Mouse (Mus musculus) right cerebral cortex, adult 2 months (tissue): ENCODE results near the gene Shc1.

ENCODE experiments used
- DNase-seq, 2 experiments: peaks; one replicate each; pipeline ENCODE4 v3.0.0; 2021 to 2022; ENCODE audit warnings: low spot score in 2 of 2

Shc1 gene

DNA sequence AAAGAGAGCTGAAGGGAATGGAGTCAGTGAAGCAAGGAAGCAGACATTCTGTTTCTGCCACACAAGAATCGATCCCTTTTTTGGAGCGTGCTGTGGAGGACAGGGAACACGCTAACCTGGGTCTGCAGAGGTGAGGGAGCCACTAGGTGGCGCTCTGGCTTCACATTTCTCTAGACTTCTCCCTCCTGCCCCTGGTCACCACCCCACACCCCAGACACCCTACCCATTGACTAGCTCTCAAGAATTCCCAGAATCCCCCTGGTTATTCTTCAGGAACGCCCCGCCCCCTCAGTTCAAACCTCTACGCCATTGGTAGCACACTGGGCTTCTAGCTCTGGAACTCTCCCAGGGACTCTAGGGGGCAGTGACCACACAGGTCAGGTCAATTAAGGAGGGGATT is 31.3 kb downstream of the Shc1 start:
- DNase-seq = peak; percentile 75 to 79

DNA sequence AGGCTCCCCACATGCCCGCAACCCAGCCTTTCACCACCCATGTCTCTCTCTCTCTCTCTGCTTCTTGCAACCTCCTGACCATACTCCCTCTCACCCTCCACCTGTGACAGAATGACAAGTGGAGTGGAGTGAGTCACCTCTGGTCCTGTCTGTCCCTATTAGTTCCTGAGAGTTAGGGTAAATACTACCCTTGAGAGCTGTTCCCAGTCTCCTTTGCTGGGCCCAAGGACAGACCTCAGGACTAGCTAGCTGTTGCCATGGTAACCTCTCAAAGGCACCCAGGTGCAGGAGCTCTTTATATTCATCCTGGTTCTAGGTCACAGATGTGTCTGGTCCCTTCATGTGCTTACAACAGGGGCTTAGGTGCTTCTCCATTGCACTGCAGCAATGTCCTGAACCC is 33.7 kb downstream of the Shc1 start:
- DNase-seq = no peak

DNA sequence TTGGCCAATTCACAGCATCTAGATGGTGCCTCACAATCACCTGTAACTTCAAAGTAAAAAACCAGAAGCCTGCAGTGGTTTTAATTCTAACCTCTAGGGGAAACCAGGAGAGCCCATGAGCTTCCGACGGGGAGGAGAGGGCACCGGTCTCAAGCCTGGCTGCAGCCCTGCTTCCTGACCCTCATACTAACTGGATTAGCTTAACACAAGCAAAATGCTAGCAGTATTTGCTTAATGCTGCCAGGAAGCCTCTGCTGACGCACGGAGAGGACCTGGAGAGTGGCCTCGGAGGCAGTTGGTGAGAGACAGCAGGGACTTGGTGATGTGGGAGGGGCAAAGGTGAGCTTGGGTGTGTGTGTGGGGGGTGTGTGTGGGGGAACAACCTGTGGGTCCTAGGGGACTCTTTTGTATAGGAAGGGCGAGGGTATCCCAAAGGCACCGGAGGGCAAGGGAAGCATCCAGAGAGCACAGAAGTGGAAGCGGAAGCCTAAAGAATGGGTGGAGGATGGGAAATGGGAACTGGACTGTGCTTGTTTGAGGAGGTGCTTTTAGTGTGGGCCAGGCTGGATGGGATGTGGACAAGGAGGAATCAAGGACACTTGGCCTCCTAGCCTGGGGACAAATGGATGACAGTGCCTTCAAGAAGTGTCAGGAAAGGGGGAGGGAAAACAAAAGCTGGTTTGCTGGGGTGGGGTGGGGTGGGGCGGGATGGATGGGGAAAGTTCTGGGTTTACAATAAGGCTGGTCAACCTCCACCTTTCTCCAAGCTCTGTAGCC is 36.3 kb downstream of the Shc1 start, which contains the start of gene Pmvk:
TSS of gene Pmvk (plus strand) at position 141 of the 777 bp plus-strand sequence.
- DNase-seq = no peak

- DNase-seq = no peak
These were observed 37.6 kb downstream of the Shc1 start for GRCm38 (mm10) chr3:89455786-89456285.

DNA sequence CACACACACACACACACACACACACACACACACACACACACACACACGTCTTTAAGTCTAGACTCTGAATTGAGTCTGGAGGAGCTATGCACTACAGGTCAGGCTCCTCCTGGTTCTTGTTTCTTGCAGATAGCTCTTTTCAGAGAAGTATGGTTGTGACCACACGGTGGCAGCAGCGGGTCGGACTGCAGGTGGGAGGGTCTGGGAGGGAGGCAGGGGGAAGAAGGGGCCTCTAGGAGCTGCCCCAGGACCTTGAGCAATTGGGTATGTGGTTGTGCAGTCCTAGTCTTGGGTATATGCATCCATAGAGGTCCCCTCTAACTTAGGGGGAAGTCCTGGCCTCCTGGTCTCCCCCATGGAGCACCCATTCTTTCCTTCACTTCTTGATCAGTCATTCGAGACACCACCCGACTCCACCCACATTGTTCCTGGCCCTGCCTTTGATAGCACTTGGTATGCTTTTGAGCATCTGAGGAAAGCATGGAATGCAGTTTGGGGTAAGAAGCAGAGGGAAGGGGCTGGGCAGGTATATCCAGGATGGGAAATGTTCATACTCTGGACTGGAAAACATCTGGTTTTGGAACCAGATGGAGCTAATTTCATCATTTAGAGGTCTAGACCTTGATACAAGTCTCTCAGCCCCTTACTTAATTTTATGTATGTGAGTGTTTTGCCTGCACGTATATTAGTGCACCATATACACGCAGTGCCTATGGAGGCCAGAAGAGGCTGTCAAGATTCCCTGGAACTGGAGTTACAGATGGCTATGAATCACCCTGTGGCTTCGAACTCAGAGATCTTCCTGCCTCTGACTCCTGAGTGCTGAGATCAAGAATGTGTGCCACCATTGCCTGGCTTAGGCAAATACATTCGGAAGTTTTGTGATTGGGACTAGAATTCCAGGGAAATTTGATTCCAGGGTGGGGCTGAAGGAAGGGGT is 38.8 kb downstream of the Shc1 start:
- DNase-seq = peak; percentile 65 to 75

DNA sequence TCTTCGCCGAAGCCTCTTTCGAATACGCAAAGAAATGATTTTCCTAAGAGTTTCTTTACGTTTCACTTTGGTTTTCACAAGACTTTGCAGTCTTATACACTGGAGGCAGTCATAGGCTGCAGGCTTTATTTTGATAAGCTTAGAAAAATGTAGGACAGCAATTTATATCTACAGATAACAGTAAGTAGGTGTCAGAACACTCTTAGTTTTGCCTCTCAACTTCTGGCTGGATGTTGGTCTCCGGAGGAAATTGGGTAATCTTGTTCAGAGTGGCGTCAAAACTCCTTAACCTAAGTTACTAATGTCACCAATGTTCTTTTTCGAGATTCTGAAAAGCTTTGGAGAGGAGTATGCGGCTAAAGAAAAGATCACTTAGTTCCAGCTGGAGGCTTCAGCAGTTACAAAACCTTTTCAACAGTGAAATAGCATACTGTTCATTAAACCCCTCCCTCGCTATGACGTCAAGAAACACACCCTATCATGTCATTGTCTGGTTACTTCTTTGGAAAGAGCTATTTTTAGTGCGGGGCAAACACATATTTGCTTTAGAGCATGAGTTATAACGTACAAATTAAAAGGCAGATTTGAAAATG is 40.2 kb downstream of the Shc1 start:
- no peak for DNase-seq

DNA sequence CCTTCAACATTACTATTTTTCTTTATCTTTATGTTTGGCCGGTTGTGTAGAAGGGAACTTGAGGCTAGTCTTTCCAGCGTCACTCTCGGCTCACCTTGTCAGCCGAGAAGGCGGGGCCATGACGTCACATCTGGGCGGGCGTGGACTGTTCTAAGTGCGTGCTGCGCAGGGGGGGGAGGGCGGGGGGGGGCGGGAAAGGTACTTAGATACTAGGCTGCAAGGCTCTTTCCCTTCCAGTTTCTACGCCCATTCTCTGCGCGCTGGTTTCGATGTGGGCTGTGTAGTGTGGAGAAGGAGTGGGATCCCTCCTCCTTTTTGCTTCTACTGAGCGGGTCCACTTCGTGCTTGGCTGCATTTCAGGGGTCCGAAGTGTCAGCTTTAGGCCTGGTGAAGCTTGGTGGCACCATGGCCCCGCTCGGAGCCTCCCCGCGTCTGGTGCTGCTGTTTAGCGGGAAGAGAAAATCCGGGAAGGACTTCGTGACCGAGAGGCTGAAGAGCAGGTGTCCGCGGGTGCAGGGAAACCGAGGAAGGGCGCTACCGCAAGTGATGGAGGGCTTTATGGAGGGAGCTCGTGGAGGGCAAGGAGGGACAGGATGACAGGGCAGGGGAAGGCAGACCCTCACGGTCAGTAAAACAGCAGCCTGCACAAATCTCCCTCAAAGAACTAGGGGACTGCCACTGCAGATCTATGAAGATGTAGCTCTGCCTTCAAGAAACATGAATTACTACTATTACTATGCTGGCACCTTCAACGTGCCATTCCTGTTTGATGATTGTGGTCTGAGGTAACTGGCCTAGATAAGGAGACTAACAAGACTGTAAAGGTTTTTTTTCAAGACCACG is 40.9 kb downstream of the Shc1 start:
- DNase-seq = peak; percentile 86 to 90

DNA sequence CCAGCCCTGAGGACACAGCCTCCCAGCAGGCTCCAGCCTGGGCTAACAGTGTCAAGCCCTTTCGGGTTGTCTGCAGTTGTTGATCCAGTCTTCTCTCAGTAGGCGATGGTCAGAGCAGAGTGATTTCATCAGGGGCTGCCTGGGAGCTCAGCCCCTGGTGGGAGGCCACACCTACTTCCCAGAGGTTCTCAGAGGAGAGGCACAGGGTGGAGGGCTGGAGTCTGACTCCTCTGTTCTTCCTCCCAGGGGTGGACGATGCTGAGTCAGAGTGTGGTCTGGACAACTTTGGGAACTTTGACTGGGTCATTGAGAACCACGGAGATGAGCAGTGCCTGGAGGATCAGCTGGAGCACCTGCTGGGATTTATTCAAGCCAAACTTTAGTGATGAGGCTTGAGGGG is 50.0 kb downstream of the Shc1 start:
- DNase-seq = no peak

- DNase-seq = no peak
These were observed 54.0 kb downstream of the Shc1 start for GRCm38 (mm10) chr3:89472280-89472679.

GRCm38 (mm10) chr3:89473838-89474237 is 55.6 kb downstream of the Shc1 start:
- DNase-seq = no peak

GRCm38 (mm10) chr3:89479055-89479454 is 60.8 kb downstream of the Shc1 start:
- no peak for DNase-seq
